8 mouse cellular contexts compared by ENCODE assay signal in the genomic region with DNA sequence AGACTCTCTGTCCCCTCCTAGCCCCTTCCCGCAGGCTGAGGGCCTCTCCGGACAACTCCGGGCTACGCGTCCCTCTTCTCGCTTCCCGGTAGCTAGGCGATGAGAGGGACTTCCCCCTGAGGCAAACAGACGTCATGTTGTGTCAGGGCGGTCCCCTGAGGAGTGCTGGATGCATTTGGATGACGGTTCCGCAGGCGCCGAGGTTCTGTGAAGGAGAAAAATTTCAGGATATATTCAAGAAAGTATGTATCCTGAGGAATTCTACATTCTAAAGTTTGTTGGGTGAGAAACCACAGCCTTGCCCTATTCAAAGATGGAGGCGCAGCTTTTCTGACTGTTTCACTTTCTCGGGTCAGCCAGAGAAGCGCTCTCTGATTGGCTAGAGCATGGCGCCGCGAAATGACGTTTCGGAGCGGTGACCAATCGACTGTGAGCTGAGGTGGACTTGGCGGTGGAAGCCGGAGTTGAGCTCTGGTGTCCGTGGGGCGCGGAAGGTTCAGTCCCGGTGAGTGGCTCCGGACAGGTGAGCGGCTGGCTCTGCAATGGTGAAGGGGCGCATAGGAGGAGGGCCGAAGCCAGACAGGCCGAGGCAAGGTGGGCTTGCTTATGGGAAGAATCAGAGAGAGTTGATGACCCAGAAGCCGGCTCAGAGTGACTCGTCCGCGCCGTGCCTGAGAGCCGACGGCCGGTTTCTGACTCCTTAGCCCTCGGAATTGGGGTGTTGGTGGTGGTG. TPM values are rescaled to one million over a fixed set of nuclear protein-coding genes. Genes with fewer than 3 reads are reported as not detected.
DNase-seq lines count a peak whose midpoint lies in the region; ATAC-seq and TF ChIP-seq lines count a peak whose summit lies in the region.

A gene (plus strand): TSS at position 410 of the 733 bp plus-strand sequence.

- no peaks in the 10 kb centered on the region for H3K27me3 ChIP-seq in embryonic facial prominence, embryonic 15.5 days
- H3K27me3 ChIP-seq in limb, embryonic 14.5 days (ENCODE audit: control insufficient read depth, insufficient read depth, low read length): no peaks in the 10 kb centered on the region
- H3K27me3 ChIP-seq in midbrain, postnatal 0 days (ENCODE audit: insufficient read depth, low read length): no peaks in the 10 kb centered on the region

- peak; percentile 22; the same call in 1 of the 2 replicates for TF ChIP-seq CTCF in bone marrow, adult 2 months (IDR thresholded peaks at IDR 0.05; ENCODE audit: control insufficient read depth, insufficient read depth, low read length)
- no peak; the same call in none of the 2 replicates for TF ChIP-seq CTCF in midbrain, postnatal 0 days (IDR thresholded peaks at IDR 0.05)

- H3K9me3 ChIP-seq in embryonic facial prominence, embryonic 15.5 days (replicated peaks): no peaks in the 10 kb centered on the region
- H3K9me3 ChIP-seq in limb, embryonic 14.5 days (ENCODE audit: control insufficient read depth, low read length): no peaks in the 10 kb centered on the region
- H3K9me3 ChIP-seq in midbrain, postnatal 0 days (ENCODE audit: low read length): no peaks in the 10 kb centered on the region

- TF ChIP-seq POLR2A in bone marrow, adult 2 months (IDR thresholded peaks at IDR 0.05; ENCODE audit: borderline replicate concordance, control insufficient read depth, low read depth, low read length): peak; percentile 92
- peak; percentile 86; the same call in 1 of the 2 replicates for TF ChIP-seq POLR2A in limb, embryonic 14.5 days (IDR thresholded peaks at IDR 0.05; ENCODE audit: borderline replicate concordance, extremely low read depth, insufficient read depth, insufficient read length)

- peak; percentile 98 for DNase-seq in 416B (ENCODE audit: low read depth)
- peak; percentile 99 for DNase-seq in heart, adult 8-10 months (ENCODE audit: low spot score)
- DNase-seq in kidney, adult 9 months: peak; percentile 99
- peak; percentile 98 for DNase-seq in limb, embryonic 14.5 days (ENCODE audit: low spot score)
- peak; percentile 97 for DNase-seq in midbrain, postnatal 0 days (ENCODE audit: low spot score)
- DNase-seq in spleen, postnatal 14 days (ENCODE audit: low spot score in 2 of 2): peak; percentile 89 to 96

- H3K4me3 ChIP-seq in bone marrow, adult 2 months (replicated peaks; ENCODE audit: control insufficient read depth, low read depth, low read length): peak within 1 kb of the TSS; percentile 78
- H3K4me3 ChIP-seq in embryonic facial prominence, embryonic 15.5 days (replicated peaks): peak within 1 kb of the TSS; percentile 90
- peak within 1 kb of the TSS; percentile 85 for H3K4me3 ChIP-seq in limb, embryonic 14.5 days (replicated peaks; ENCODE audit: low read length)
- peak within 1 kb of the TSS; percentile 76 for H3K4me3 ChIP-seq in midbrain, postnatal 0 days (ENCODE audit: low read depth, low read length)

- H3K4me1 ChIP-seq in bone marrow, adult 2 months (ENCODE audit: control insufficient read depth, insufficient read depth, low read length): no peaks in the 10 kb centered on the region; the same call in 1 of the 2 replicates
- peaks cover 9% of the 10 kb centered on the region for H3K4me1 ChIP-seq in embryonic facial prominence, embryonic 15.5 days
- peaks cover 10% of the 10 kb centered on the region for H3K4me1 ChIP-seq in limb, embryonic 14.5 days (ENCODE audit: control insufficient read depth, insufficient read depth, low read length)
- peaks cover 5% of the 10 kb centered on the region; the same call in 1 of the 2 replicates for H3K4me1 ChIP-seq in midbrain, postnatal 0 days (ENCODE audit: insufficient read depth, low read length)

- peak within 1 kb of the TSS; percentile 75 for H3K9ac ChIP-seq in embryonic facial prominence, embryonic 15.5 days
- peak within 1 kb of the TSS; percentile 80 for H3K9ac ChIP-seq in limb, embryonic 14.5 days (ENCODE audit: low read depth, low read length, severe bottlenecking)
- peak within 1 kb of the TSS; percentile 71 for H3K9ac ChIP-seq in midbrain, postnatal 0 days (replicated peaks; ENCODE audit: low read length, poor library complexity, severe bottlenecking)

- peaks cover 12% of the 10 kb centered on the region; the same call in 1 of the 2 replicates for H3K36me3 ChIP-seq in embryonic facial prominence, embryonic 15.5 days
- peaks cover 11% of the 10 kb centered on the region for H3K36me3 ChIP-seq in limb, embryonic 14.5 days (ENCODE audit: control insufficient read depth, insufficient read depth, low read length)
- H3K36me3 ChIP-seq in midbrain, postnatal 0 days (ENCODE audit: insufficient read depth, low read length): 0 out of 2 replicates have a peak, but pooled peaks cover 4% of the 10 kb centered on the region

- peak; percentile 96 for ATAC-seq in embryonic facial prominence, embryonic 15.5 days (ENCODE audit: insufficient number of reproducible peaks, low FRiP score, low TSS enrichment, low read depth)
- peak; percentile 99 for ATAC-seq in limb, embryonic 14.5 days (ENCODE audit: low FRiP score, low read depth)
- ATAC-seq in midbrain, postnatal 0 days (ENCODE audit: low FRiP score): peak; percentile 98

- peak within 1 kb of the TSS; percentile 56 for H3K4me2 ChIP-seq in embryonic facial prominence, embryonic 15.5 days (replicated peaks)
- H3K4me2 ChIP-seq in limb, embryonic 14.5 days (replicated peaks; ENCODE audit: low read depth, low read length, severe bottlenecking): peak within 1 kb of the TSS; percentile 70
- peak within 1 kb of the TSS; percentile 59 for H3K4me2 ChIP-seq in midbrain, postnatal 0 days (ENCODE audit: low read depth, low read length, poor library complexity, severe bottlenecking)

- WGBS in bone marrow, adult 2 months: under 1% methylated on average over 44 of the region's 44 CpGs
- under 1% methylated on average over 44 of the region's 44 CpGs for WGBS in embryonic facial prominence, embryonic 15.5 days
- WGBS in limb, embryonic 14.5 days: under 1% methylated on average over 44 of the region's 44 CpGs
- under 1% methylated on average over 44 of the region's 44 CpGs for WGBS in midbrain, postnatal 0 days

- H3K27ac ChIP-seq in bone marrow, adult 2 months (ENCODE audit: control insufficient read depth, insufficient read depth, low read depth, low read length, poor library complexity): peak within 1 kb of the TSS; percentile 90
- H3K27ac ChIP-seq in embryonic facial prominence, embryonic 15.5 days (replicated peaks): peak within 1 kb of the TSS; percentile 98
- H3K27ac ChIP-seq in limb, embryonic 14.5 days (replicated peaks; ENCODE audit: low read depth, low read length): peak within 1 kb of the TSS; percentile 93
- peak within 1 kb of the TSS; percentile 52; the same call in 1 of the 2 replicates for H3K27ac ChIP-seq in midbrain, postnatal 0 days (ENCODE audit: low read depth, low read length)

RNA-seq across cellular contexts. Expression of the gene that starts here (rescaled TPM):
- polyA plus RNA-seq in bone marrow, adult 2 months (2011; ENCODE audit: insufficient read depth, insufficient read length, low replicate concordance, missing spikeins): 14.0 and 20.1 TPM in 2 replicates
- 81.7 and 83.2 TPM in 2 replicates for polyA plus RNA-seq in embryonic facial prominence, embryonic 15.5 days (2015; fragmentation: Nextera tagmentation; extraction: Ambion mirVana)
- total RNA-seq in heart, adult 8-10 months (2022): 10 to 100 TPM; 16.8 to 22.9 (median 19.1) TPM
- 72.8 and 80.1 TPM in 2 replicates for polyA plus RNA-seq in limb, embryonic 14.5 days (2012; rRNA removed)
- polyA plus RNA-seq in limb, embryonic 14.5 days (2014; fragmentation: Nextera tagmentation; extraction: Ambion mirVana): 76.2 and 77.5 TPM in 2 replicates
- total RNA-seq in midbrain, postnatal 0 days (2014; rRNA removed): 57.2 and 71.1 TPM in 2 replicates
- 59.9 and 60.9 TPM in 2 replicates for polyA plus RNA-seq in midbrain, postnatal 0 days (2015; fragmentation: Nextera tagmentation; extraction: Ambion mirVana)

Comparison
In these comparisons a context has a peak if more than half of its experiments do, and no peak if none do; other contexts are left out.
1. Peak in every context shown above with its lines: DNase-seq, ATAC-seq, H3K4me3 ChIP-seq and H3K27ac ChIP-seq.